Mouse (Mus musculus) midbrain, embryonic 10.5 days (tissue): ENCODE measurements around the gene Phox2b. TPM values are rescaled to one million over a fixed set of nuclear protein-coding genes. Genes with fewer than 3 reads are reported as not detected.

ENCODE experiments used
- DNase-seq: peaks from one replicate; pipeline ENCODE4 v3.0.0-alpha.2; 2017; ENCODE audit warnings: low spot score
- H3K27ac ChIP-seq: fragments of 300-500 bp; sonication (generic); replicated peaks from 2 replicates; pipeline ENCODE4 v1.5.1; 2016; ENCODE audit warnings: mild to moderate bottlenecking
- H3K27me3 ChIP-seq: fragments of 300-500 bp; sonication (generic); 2 replicates; pipeline ENCODE4 v1.6.1; 2016; ENCODE audit warnings: low read depth, mild to moderate bottlenecking; ENCODE audit not compliant: poor library complexity, severe bottlenecking
- H3K36me3 ChIP-seq: fragments of 300-500 bp; sonication (generic); 2 replicates; pipeline ENCODE4 v1.6.1; 2016; ENCODE audit warnings: mild to moderate bottlenecking, moderate library complexity
- H3K4me1 ChIP-seq: fragments of 300-500 bp; sonication (generic); 2 replicates; pipeline ENCODE4 v1.6.1; 2016
- H3K4me3 ChIP-seq: fragments of 300-500 bp; sonication (generic); 2 replicates; pipeline ENCODE4 v1.5.1; 2016; ENCODE audit warnings: mild to moderate bottlenecking, moderate library complexity
- H3K9me3 ChIP-seq: fragments of 300-500 bp; sonication (generic); replicated peaks from 2 replicates; pipeline ENCODE4 v1.6.1; 2016; ENCODE audit warnings: mild to moderate bottlenecking
- WGBS: fragments of 180-500 bp; shearing (Covaris S2); methylation state at CpG from one replicate; pipeline ENCODE4 v1.1.7; 2016; 5-methylcytosine and 5-hydroxymethylcytosine counted together
- microRNA-seq: library from miRNA; unstranded; fragments of <30 nt; microRNA quantifications from one replicate; pipeline ENCODE4, GENCODE M21; 2017
- polyA plus RNA-seq: library from polyadenylated mRNA; unstranded; fragments of >200 nt; fragmentation: Nextera tagmentation; extraction: Ambion mirVana; gene quantifications from 2 replicates; pipeline ENCODE4 v1.2.1, GENCODE M21; 2016

The Phox2b gene
- polyA plus RNA-seq, 1 experiment from 2014 or later: 4.5 TPM

DNA sequence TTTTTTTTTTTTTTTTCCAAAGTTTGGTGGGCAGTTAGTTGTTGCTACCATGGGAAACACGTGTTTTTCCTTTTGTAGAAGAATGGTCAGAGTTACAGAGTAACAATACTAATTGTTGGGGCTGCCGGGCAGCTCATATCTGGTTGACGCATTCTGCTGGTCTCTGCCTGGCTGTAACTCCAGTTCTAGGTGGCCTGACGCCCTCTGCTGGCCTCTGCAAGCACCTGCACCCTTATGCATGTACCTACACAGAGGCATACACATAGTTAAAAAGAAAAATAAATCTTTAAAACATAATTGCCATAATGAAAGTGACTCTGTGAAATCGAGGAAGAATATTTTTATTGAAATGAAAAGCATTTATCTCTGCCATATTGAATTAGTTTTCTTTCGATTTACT, 41.3 kb downstream of the Phox2b start:
- H3K27ac ChIP-seq: no peak overlapping the region
- no peak overlapping the region for H3K4me3 ChIP-seq
- no peak for DNase-seq
- 88% methylated on average over 6 of the region's 6 CpGs for WGBS
- H3K27me3 ChIP-seq: no peaks in the 10 kb centered on the region; the same call in 1 of the 2 replicates
- no peaks in the 10 kb centered on the region for H3K36me3 ChIP-seq
- H3K4me1 ChIP-seq: peaks cover 5% of the 10 kb centered on the region; the same call in 1 of the 2 replicates
- H3K9me3 ChIP-seq: no peaks in the 10 kb centered on the region

GRCm38 (mm10) chr5:67048003-67048402, 51.1 kb downstream of the Phox2b start:
- WGBS: 9% methylated on average over 4 of the region's 4 CpGs
- H3K36me3 ChIP-seq: 0 out of 2 replicates have a peak, but pooled peaks cover 8% of the 10 kb centered on the region

More at GRCm38 (mm10) chr5:67048003-67048402, 51.1 kb downstream of the Phox2b start:
- no peaks in the 10 kb centered on the region for H3K9me3 ChIP-seq
- no peak overlapping the region for H3K4me3 ChIP-seq
- H3K27ac ChIP-seq: no peak overlapping the region
- peak; percentile 52 for DNase-seq
- peaks cover 31% of the 10 kb centered on the region for H3K27me3 ChIP-seq
- H3K4me1 ChIP-seq: no peaks in the 10 kb centered on the region

Small RNA genes lying within 50 kb of the gene (microRNA-seq; reads per million reads assigned to microRNA genes)
- not detected for gene Gm23841

Other genes starting within 250 kb of the Phox2b start
- 118 and 130 TPM in 2 replicates for gene Tmem33, start 161.3 kb upstream of the Phox2b start, polyA plus RNA-seq
- 100 and 105 TPM in 2 replicates for gene Slc30a9, start 207.7 kb upstream of the Phox2b start, polyA plus RNA-seq